Mouse (Mus musculus): ENCODE measurements around the gene Slbp.
A peak's percentile ranks its signal among the peaks of the same experiment; 100 is the strongest.

Gene Slbp

DNA sequence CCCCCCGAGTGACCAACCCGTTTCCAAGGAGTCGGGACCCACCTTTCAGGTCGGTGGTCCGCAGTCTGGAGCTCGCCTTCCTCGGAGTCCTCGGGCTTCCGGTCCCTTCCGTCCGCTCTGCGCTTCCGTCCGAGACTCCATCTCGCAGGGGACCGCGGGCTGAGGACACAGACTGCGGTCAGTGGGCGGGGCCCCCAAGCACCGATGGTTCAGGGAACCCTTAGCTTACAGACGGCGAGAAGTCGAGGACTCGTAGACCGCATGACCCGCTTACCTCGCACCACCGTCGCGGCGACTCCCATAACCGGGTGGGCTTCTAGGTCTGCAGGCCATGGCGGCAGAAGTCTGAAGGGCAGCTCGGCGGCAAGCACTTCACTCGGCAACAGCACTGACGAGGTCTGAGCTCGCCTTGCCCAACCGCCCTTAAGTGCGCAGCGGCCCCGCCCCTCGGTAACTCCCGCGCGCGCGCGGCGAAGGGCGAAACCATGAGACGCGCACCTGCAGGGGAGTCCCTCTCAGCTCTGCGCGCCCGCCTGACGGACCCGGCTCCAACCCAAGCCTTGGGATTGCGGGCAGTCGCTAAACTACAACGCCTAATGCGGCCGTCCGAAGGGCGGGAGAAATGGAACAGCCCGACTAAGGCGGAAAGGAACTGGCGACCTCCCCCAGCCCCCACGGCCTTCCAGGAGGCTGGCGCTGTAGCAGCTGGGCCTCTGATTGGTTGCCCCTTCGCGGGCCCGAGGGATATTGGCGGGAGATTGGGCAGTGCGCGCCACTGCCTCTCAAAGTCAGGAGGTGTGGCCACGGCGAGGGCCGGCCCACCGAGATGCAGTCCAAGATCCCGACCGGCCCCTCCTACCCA is at the start of gene Slbp:
Slbp (minus strand) TSS at position 654 of the 862 bp plus-strand sequence.
- DNase-seq (ENCODE audit: low read depth), result peak; percentile 96

DNA sequence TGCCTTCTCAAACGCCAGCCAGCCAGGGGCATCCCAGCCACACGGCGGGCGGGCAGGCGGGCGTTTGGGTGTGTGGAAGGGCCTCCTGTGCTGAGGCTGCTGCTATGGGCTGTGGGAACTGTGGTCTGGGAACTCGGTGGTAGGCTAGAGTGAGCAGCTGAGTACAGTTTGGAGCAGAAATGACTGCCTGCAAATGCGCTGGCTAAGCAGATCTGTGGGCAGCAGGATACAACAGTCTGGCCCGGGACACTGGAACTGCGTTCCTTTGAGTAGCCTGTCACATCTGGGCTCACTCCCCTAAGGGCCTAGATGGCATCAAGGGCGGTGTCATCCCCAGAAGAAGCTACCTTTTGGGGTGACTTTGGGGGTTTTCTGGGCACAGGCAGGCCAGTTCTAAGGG is 49.5 kb upstream of the Slbp start:
- DNase-seq (ENCODE audit: low read depth), result no peak

- no peak for DNase-seq (ENCODE audit: low read depth)
Observed at GRCm38 (mm10) chr5:33700010-33700409, 47.6 kb upstream of the Slbp start.

DNA sequence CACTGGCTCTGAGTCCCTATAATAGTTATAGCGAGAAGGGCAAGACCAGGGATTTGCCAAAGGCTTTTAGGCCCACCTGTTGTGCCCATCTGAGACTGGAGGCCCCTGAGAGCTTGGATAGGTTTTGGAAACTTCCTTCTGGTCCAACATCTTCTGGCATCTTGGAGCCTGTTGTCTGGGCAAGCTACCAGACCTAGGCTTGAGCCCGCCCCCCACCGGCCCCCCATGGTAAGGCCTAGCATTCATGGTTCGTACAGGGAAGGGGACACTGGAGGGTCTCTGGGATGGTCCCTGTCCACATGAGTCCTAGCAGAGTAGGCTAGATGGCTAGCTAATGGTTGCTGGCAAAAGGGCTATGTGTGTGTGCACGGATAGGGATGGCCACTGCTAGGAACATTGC is 46.3 kb upstream of the Slbp start:
- DNase-seq (ENCODE audit: low read depth), result no peak

DNA sequence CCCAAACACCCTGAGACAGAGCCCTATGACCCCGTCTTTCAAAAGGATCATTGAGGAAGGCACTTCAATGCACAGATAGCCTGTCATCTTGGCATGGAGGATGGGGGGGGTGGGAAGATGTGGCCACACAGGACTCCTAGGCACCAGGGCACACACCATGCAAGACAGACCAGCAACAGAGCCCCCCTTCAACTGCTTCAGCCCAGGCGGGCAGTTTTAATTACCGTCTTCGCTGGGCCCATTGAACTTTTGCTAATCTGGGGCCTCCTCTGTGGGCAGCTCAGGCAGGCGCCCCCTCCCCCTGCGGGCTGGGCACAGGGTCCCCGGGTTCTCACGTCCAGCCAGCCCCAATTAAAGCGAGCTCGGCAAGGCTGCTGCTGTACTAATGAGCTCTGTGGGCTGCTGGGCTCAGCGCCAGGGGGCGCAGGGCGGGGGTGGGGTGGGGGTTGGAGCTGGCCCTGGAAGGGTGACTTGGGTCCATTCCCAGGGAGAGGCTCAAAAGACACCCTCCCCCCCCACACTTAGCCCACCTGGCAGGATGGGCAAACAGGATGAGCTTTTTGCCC is 45.7 kb upstream of the Slbp start:
- DNase-seq (ENCODE audit: low read depth), result no peak

DNA sequence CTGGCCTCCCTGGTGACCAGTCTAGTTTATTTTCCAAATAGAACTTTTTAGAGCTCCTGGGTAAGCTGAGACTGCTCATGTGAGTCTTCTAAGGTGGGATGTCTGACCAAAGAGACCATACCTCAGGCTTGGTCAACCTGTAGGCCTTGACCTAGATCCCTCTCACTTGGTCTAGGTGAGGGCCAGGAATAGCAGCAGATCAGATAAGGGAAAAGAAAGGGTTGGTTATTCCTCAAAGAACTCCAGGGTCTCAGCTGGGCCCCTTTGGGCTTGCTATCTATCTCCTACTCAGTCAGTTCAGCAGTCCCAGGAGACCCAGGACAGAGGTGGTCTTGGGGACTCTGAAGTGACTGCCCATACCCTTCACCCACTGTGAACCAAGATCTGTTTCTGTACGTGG is 45.2 kb upstream of the Slbp start:
- DNase-seq (ENCODE audit: low read depth), result no peak

DNA sequence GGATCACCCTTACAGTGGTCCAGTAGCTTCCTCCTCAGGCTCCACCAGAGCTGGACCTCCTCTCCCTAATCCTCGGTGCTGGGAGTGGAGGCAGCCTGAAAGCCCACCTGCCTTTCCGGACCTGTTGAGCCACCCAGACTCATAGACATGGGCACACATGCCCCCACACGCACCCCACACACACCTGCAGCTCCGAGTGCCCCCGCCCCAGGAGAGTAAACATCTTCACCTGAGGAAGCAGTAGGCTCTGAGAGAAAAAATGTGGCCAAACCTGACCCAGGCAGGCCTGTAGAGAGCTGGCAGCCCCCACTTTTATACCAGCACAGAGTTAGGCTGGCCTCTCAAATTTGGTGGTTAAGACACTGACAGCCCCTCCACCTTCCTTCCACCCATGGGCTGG is 44.1 kb upstream of the Slbp start:
- no peak for DNase-seq (ENCODE audit: low read depth)

- no peak for DNase-seq (ENCODE audit: low read depth)
Observed at GRCm38 (mm10) chr5:33695718-33696121, 43.3 kb upstream of the Slbp start.

GRCm38 (mm10) chr5:33694848-33695717 is 42.7 kb upstream of the Slbp start:
- no peak for DNase-seq (ENCODE audit: low read depth)

DNA sequence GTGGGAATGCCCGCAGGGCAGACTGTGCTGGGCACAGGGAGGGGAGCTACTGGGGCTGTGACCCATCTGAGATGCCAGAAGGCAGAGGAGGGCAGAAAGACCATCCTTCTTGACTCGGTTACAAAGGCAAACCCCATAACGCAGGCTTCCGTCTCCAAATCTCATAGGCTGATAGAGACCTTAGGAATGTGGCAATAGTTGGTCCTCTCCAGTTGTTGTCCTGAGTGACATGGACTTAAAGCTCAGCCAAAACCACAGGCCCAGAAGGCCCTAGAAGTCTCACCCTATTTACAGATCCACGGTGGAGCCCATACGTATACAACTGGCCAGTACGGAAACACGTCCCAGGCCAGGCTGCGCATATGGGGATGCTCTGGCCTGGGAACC is 42.1 kb upstream of the Slbp start:
- no peak for DNase-seq (ENCODE audit: low read depth)

- DNase-seq (ENCODE audit: low read depth), result no peak
Observed at GRCm38 (mm10) chr5:33692393-33692792, 40.0 kb upstream of the Slbp start.

DNA sequence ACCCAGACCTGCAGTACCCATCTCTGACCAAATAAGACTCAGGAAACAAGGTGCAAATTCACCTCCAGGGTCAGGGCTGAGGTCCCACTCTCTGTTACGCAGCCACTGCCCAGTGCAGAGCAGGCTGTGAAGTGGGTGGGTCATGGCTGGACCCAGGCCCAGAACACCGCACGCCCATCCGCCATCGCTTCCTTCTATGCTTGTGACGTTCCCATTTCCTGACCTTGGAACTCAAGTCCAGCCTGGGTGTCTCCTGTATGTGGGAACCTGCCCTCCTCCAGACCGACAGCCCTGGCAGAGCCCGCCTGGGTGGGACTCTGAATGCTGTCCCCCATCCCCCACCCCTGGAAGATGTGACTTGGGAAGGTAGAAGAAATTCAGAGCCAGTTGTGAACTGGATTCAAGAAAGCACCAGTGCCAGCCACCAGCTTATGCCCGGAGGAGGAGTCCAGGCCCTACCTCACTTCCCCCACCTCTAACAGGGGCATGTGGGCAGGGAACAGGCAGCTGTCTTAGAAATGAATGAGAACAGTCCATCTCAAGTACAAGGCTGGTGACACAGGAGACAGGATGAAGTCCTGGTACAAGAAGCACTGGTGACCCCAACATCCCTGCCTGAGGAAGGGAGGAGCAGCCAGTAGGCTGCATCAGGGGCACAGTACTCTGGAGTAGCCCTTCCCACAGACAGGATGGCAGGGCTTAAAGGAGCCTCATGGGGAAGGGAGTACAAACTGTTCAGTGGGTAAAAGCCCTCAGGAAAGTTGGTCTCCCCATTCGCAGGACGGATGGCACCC is 37.7 kb upstream of the Slbp start:
- DNase-seq (ENCODE audit: low read depth), result no peak

DNA sequence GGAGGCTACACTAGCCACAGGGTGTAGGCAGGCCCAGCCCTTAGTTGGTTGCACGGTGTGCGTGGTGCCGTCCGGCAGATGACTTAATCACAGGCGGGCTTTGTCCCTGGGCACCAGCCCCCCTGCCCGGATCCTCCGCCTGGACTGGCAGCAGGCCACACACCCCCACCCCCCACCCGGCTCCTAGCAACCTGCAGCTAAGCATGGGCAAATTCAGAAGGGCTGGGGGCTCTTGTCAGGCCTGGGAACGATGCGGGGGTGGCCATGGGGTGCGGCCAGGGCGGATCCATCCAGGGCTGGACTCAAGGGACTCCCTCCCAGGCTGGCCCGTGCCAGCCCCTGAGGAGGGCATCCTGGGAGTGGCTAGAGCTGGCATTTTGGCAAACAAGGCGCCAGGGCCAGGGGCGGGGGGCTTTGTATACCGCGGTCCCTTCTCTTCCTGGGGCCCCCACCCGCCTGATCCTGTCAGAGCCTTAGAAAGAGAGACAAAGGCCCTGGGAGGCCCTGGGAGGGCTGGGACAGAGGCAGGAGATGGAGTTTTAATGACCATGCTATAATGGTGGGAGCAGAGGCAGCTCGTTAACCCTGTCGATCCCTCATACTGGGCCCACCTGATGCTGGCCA is 37.0 kb upstream of the Slbp start:
- no peak for DNase-seq (ENCODE audit: low read depth)

DNA sequence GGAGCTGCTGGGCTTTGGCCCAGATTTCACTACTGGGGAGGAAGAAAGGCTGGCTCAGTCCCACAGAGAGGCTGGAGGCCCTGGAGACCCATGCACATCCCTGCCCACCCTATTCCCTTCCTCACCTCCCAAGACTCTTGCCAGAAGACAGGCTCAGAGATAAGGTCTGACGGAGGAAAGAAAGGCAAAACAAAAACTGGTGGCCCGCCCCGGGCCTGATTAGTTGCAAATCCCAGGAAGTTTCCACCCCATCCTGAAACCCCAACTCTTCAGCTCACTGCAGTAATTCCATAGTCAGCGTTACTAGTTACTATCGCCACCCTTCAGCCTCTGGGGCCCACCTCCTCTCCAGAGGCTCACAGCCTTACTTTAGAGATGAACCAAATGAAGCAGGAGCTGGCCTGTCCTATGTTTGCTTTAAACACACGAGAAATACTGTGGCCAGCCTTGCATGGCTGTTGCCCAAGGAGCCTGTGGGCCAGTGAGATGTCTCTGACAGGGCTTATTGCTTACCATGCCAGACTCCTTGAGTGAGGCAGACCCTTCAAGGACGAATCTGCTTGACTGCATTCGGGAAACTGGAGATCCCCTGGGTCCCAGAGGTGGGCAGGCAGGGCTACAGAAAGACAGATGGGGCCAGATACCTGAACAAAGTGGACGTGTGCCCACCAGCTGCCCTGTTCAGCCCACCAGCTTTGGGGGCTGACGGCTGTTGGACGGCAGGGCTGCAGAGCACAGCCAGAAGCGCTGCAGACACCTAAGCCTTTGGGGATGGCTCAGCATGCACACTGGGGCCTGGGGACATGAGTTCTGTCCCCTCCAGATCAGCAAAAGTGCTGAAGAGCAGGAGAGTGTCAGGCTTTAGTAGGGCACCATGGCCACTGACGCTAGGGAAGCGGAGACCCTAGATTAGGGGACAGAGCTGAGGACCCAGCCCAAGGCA is 36.2 kb upstream of the Slbp start:
- DNase-seq (ENCODE audit: low read depth), result no peak

GRCm38 (mm10) chr5:33687142-33687541 is 34.8 kb upstream of the Slbp start:
- DNase-seq (ENCODE audit: low read depth), result no peak

- no peak for DNase-seq (ENCODE audit: low read depth)
Observed at GRCm38 (mm10) chr5:33684932-33685331, 32.6 kb upstream of the Slbp start.

GRCm38 (mm10) chr5:33683897-33684652 is 31.7 kb upstream of the Slbp start:
- DNase-seq (ENCODE audit: low read depth), result peak; percentile 43

DNA sequence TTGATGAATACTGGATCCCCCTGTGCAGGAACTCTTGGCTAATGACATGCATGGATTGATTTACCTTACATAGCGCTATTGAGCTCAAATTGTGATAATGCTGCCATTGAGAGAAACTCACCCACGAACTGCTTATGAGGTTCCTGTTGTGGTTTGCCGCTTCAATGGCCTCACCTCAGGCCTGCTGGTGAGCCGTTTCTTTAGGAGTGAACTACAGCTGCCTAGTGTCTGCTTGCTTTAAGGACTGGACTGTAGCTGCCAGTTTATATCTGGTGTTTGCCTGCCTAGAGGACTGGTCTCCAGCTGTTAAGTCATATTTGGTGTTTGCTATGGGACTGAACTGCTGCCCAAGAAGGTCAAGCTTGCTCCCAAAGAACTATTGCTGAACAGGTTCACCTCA is 30.6 kb upstream of the Slbp start:
- DNase-seq (ENCODE audit: low read depth), result no peak

DNA sequence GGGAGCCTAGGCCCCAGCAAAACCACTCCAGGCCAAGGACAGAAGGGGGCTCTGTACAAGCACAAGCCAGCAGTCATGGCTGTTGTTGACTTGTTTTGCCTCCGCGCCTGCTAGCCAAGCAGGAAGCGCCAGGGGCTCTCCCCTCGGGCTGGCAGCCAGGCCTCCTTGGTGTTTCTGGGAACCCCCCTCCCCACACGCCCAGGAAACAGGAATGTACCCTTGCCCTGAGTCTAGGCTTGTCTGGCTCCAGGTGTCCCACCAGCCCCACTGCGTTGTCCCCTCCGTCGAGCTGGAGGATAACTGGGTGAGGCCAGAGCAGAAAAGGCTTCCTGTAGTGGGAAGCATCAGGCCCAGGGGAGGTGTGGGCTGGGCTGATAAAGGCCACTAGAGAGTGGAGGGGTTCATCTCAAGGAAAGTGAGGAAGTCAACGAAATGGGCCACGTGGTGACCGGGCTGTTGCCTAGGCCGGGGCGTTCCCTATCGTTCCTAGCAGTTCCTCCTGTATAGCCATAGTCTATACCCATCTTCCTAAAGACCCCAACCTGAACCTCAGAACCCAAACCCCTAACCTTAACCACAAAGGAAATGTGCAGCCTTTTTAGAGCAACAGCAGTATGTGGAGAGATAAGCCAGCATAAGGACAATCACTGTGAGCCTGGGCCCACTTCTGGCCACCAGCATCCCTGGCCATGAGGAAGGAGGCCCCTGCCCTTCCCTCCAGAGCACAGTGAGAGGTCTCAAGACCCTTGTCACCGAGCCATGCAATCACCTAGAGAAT is 29.4 kb upstream of the Slbp start:
- DNase-seq (ENCODE audit: low read depth), result peak; percentile 59

All from induced T-regulatory cell, adult 2 months (primary cell).